Mouse (Mus musculus): ENCODE measurements around the gene D17Wsu92e. TPM values are rescaled to one million over a fixed set of nuclear protein-coding genes. Genes with fewer than 3 reads are reported as not detected.

The D17Wsu92e gene
- polyA plus RNA-seq, 1 experiment from 2014 or later, result 10.0 TPM

DNA sequence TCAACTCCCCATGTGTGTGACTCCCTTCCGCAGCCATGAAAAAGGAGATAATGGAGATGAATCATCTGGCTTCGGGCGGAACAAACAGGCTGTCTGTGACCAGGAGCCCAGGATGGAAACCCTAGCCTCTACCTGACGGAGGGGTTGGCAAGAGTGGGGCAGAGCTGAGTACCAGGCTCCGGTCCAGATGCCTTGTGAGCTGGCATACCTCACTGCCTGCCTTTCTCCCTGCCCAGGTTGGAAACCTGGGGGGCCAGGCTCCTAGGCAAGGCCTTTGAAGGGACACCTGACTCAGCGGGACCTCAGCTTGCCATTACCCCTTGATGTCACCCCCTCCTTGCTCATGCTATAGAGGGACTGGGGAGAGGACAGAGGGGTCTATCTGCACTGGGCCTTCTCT is 79.5 kb downstream of the D17Wsu92e start:
- Histone ChIP-seq H3K4me3 (ENCODE audit: low read depth, low read length) (no peak overlapping the region), H3K27ac (ENCODE audit: low read depth, low read length) (no peak overlapping the region)

DNA sequence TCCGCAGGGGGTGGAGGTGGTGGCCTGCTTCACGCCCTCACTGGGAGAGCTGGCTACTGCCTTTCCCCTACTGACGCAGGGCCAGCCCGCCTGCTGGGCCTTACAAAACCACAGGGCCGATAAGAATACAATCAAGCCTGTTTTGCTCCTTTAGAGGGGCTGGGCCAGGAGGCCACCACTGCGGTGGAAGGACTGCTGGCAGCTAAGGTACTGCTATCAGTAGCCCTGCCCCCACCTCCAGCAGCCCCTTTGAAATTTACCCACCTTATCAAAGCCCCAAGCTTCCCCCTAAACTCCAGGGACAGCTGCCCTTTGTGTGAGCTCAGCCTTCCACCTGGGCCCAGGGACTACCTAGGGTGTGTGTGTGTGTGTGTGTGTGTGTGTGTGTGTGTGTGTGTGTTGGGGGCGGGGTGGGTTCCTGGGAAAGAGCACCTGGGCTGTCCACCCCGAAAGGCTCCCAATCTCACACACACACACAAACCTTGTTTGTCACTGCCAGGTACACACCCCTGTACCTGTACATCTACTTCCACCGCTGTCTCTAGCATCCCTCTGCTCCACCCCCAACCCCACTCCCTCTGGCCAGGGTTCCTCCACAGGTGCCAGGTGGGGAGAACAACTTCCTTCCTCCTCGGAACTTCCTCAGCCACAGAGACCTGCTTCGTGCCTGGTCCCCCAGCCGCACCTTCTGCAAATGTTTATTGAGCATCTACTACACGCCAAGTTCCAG is 85.9 kb downstream of the D17Wsu92e start:
- 21% methylated on average over 12 of the region's 13 CpGs for WGBS
- H3K36me3 ChIP-seq (ENCODE audit: control insufficient read depth, insufficient read depth, low read length), result no peaks in the 10 kb centered on the region
- no peak overlapping the region for H3K4me2 ChIP-seq (ENCODE audit: low read depth, low read length)
- H3K27ac ChIP-seq (ENCODE audit: low read depth, low read length), result no peak overlapping the region
- no peaks in the 10 kb centered on the region for H3K4me1 ChIP-seq (ENCODE audit: control insufficient read depth, insufficient read depth, low read length)
- no peak overlapping the region for H3K4me3 ChIP-seq (ENCODE audit: low read depth, low read length)
- no peak for ATAC-seq (ENCODE audit: low read depth)
- no peaks in the 10 kb centered on the region for H3K9me3 ChIP-seq (ENCODE audit: control insufficient read depth, low read length)
- H3K27me3 ChIP-seq (ENCODE audit: control insufficient read depth, insufficient read depth, low read length), result no peaks in the 10 kb centered on the region
- H3K9ac ChIP-seq (replicated peaks; ENCODE audit: low read depth, low read length), result no peak overlapping the region

More for the DNA sequence above, 79.5 kb downstream of the D17Wsu92e start:
- Histone ChIP-seq H3K4me2 (ENCODE audit: low read depth, low read length) (no peak overlapping the region), H3K9ac (replicated peaks; ENCODE audit: low read depth, low read length) (no peak overlapping the region), H3K4me1 (ENCODE audit: control insufficient read depth, insufficient read depth, low read length) (no peaks in the 10 kb centered on the region), H3K27me3 (ENCODE audit: control insufficient read depth, insufficient read depth, low read length) (no peaks in the 10 kb centered on the region), H3K36me3 (ENCODE audit: control insufficient read depth, insufficient read depth, low read length) (no peaks in the 10 kb centered on the region), H3K9me3 (ENCODE audit: control insufficient read depth, low read length) (no peaks in the 10 kb centered on the region)
- WGBS, result 95% methylated on average over 6 of the region's 6 CpGs
- no peak for ATAC-seq (ENCODE audit: low read depth)

DNA sequence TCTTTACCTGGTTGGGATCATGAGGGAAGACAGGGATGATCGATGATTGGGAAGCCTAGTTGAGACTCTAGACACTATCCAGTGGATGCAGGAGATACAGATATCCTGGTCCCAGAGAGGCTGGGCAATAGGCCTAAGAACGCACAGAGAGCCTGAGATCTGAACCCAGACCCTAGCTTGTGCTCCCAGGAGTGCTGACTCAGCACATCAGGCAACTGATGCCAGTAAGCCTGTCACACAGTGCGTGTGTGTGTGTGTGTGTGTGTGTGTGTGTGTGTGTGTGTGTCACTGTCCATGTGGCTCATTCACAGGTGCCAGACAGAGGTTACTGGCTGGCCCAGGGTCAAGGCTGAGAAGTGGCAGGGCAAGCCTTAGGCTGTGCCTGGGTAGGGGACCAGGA is 87.8 kb downstream of the D17Wsu92e start:
- H3K9me3 ChIP-seq (ENCODE audit: control insufficient read depth, low read length), result no peaks in the 10 kb centered on the region
- no peak overlapping the region for H3K27ac ChIP-seq (ENCODE audit: low read depth, low read length)
- no peak overlapping the region for H3K9ac ChIP-seq (replicated peaks; ENCODE audit: low read depth, low read length)
- H3K4me3 ChIP-seq (ENCODE audit: low read depth, low read length), result no peak overlapping the region
- WGBS, result 91% methylated on average over 3 of the region's 3 CpGs
- no peaks in the 10 kb centered on the region for H3K4me1 ChIP-seq (ENCODE audit: control insufficient read depth, insufficient read depth, low read length)
- no peak overlapping the region for H3K4me2 ChIP-seq (ENCODE audit: low read depth, low read length)
- ATAC-seq (ENCODE audit: low read depth), result no peak
- no peaks in the 10 kb centered on the region for H3K27me3 ChIP-seq (ENCODE audit: control insufficient read depth, insufficient read depth, low read length)
- no peaks in the 10 kb centered on the region for H3K36me3 ChIP-seq (ENCODE audit: control insufficient read depth, insufficient read depth, low read length)

DNA sequence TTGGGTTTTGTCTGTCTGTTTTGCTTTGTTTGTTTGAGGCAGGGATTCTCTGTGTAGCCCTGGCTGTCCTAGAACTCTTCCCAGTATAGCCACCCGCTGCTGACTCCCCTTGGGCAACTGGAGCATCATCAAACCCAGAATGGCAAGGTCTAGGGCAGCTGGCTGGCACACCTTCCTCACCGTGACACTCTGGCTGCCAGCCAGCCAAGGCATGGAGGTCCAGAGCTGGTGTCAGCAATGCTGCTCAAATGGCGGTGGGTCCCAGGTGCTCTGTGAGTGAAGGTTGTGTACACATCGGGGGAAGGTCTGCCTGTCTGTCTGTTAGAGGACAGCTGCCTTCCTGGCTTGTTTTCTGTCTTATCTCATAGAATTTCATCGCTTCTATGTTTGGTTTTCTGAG is 88.3 kb downstream of the D17Wsu92e start:
- H3K4me2 ChIP-seq (ENCODE audit: low read depth, low read length), result no peak overlapping the region
- no peaks in the 10 kb centered on the region for H3K9me3 ChIP-seq (ENCODE audit: control insufficient read depth, low read length)
- H3K4me3 ChIP-seq (ENCODE audit: low read depth, low read length), result no peak overlapping the region
- H3K27me3 ChIP-seq (ENCODE audit: control insufficient read depth, insufficient read depth, low read length), result no peaks in the 10 kb centered on the region
- no peaks in the 10 kb centered on the region for H3K36me3 ChIP-seq (ENCODE audit: control insufficient read depth, insufficient read depth, low read length)
- H3K9ac ChIP-seq (replicated peaks; ENCODE audit: low read depth, low read length), result no peak overlapping the region
- no peaks in the 10 kb centered on the region for H3K4me1 ChIP-seq (ENCODE audit: control insufficient read depth, insufficient read depth, low read length)
- no peak overlapping the region for H3K27ac ChIP-seq (ENCODE audit: low read depth, low read length)
- no peak for ATAC-seq (ENCODE audit: low read depth)
- 78% methylated on average over 5 of the region's 5 CpGs for WGBS

DNA sequence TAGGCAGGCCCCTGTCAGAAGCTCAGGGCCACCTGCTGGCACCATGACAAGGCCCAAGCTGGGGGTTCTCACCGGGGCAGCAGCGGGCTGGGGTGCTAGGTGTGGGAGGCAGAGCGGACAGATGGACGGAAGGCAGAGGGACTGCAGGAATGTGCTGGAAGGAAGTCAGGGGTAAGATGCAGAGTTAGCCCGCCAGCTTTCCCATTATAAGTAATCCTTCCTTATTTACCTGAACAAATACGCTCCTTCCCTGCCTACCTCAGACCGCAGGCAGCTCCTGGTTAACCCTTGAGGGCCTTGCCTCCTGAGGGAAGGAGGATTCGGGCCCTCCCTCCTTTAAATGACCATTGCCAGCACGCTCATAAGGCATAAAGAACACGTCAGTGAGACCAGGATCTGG is 91.7 kb downstream of the D17Wsu92e start, which contains the start of gene Spdef:
Spdef (minus strand) TSS at position 186 of the 400 bp plus-strand sequence.
- Histone ChIP-seq H3K4me1 (ENCODE audit: control insufficient read depth, insufficient read depth, low read length) (no peaks in the 10 kb centered on the region; the same call in 1 of the 2 replicates), H3K9me3 (ENCODE audit: control insufficient read depth, low read length) (no peaks in the 10 kb centered on the region), H3K4me2 (ENCODE audit: low read depth, low read length) (no peak within 1 kb of the TSS), H3K36me3 (ENCODE audit: control insufficient read depth, insufficient read depth, low read length) (no peaks in the 10 kb centered on the region), H3K27me3 (ENCODE audit: control insufficient read depth, insufficient read depth, low read length) (no peaks in the 10 kb centered on the region), H3K4me3 (ENCODE audit: low read depth, low read length) (no peak within 1 kb of the TSS), H3K9ac (replicated peaks; ENCODE audit: low read depth, low read length) (no peak within 1 kb of the TSS), H3K27ac (ENCODE audit: low read depth, low read length) (no peak within 1 kb of the TSS)
- WGBS, result 85% methylated on average over 9 of the region's 10 CpGs
- ATAC-seq (ENCODE audit: low read depth), result no peak

DNA sequence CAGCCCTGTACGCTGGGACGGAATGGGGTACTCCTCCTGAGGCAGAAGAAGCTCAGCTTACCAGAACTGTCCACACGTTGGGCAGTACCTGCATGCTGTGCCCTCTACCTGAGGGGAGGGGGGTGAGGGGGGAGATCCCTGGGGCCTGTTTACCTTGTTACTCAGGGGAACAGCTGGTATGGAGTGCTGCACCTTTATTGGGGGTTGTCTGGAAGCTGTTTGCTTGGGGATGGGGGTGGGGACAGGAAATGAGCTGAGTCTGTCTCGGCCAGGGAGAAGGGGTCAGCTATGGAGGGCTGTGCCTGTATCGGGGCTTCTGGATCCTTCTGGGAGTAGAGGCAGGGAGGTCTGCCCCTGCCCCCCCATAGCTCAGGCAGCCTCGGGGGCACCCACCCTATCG is 93.9 kb downstream of the D17Wsu92e start:
- no peak for ATAC-seq (ENCODE audit: low read depth)
- Histone ChIP-seq H3K4me1 (ENCODE audit: control insufficient read depth, insufficient read depth, low read length) (no peaks in the 10 kb centered on the region; the same call in 1 of the 2 replicates), H3K36me3 (ENCODE audit: control insufficient read depth, insufficient read depth, low read length) (no peaks in the 10 kb centered on the region)

DNA sequence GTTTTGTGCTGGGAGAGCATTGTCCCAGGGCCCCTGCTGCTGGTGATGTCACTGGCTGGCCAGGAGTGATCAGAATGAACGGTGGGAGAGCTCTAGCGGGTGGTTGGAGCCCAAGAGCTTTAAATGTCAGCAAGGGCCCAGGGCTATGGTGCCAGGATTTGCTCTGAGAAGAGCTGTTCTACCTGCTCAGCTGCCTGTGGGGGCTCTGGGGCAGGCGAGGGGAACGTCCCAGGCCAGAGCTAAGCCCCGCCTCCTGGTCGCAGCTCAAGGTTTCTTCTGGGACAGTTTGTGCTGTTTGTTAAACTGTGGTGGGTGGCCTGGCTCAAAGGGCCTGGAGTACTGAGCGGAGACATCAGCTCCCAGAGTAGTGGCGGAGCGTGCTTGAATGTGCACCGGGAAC is 95.0 kb downstream of the D17Wsu92e start:
- WGBS, result 15% methylated on average over 10 of the region's 10 CpGs
- ATAC-seq (ENCODE audit: low read depth), result no peak
- H3K4me1 ChIP-seq (ENCODE audit: control insufficient read depth, insufficient read depth, low read length), result no peaks in the 10 kb centered on the region; the same call in 1 of the 2 replicates
- H3K9ac ChIP-seq (replicated peaks; ENCODE audit: low read depth, low read length), result no peak overlapping the region
- H3K36me3 ChIP-seq (ENCODE audit: control insufficient read depth, insufficient read depth, low read length), result no peaks in the 10 kb centered on the region
- H3K4me3 ChIP-seq (ENCODE audit: low read depth, low read length), result no peak overlapping the region
- no peak overlapping the region for H3K4me2 ChIP-seq (ENCODE audit: low read depth, low read length)
- H3K27ac ChIP-seq (ENCODE audit: low read depth, low read length), result no peak overlapping the region
- no peaks in the 10 kb centered on the region for H3K9me3 ChIP-seq (ENCODE audit: control insufficient read depth, low read length)
- no peaks in the 10 kb centered on the region for H3K27me3 ChIP-seq (ENCODE audit: control insufficient read depth, insufficient read depth, low read length)

More for the DNA sequence above, 93.9 kb downstream of the D17Wsu92e start:
- WGBS, result 55% methylated on average over 7 of the region's 7 CpGs
- Histone ChIP-seq H3K4me3 (ENCODE audit: low read depth, low read length) (no peak overlapping the region), H3K4me2 (ENCODE audit: low read depth, low read length) (no peak overlapping the region), H3K9ac (replicated peaks; ENCODE audit: low read depth, low read length) (no peak overlapping the region), H3K27ac (ENCODE audit: low read depth, low read length) (no peak overlapping the region), H3K27me3 (ENCODE audit: control insufficient read depth, insufficient read depth, low read length) (no peaks in the 10 kb centered on the region), H3K9me3 (ENCODE audit: control insufficient read depth, low read length) (no peaks in the 10 kb centered on the region)

DNA sequence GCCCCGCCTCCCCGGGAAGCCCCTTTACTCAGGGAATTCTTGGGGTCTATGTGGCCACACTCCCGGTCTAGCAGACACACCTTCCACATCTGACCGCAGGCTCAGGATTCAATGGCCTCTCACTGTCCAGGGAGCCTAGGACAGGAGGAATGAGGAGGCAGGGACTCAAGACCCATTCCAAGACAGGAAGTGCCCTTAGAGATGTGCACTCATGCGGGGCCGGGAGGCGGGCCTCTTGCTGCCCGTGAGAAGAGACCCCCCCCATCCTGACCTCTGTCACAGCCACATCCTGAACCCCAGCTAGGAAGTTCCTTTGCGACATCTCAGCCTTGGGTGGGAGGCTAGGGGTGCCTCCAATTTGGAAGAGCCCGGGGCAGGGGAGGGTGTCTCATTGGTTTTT is 95.4 kb downstream of the D17Wsu92e start:
- Histone ChIP-seq H3K4me2 (ENCODE audit: low read depth, low read length) (no peak overlapping the region), H3K27ac (ENCODE audit: low read depth, low read length) (no peak overlapping the region), H3K36me3 (ENCODE audit: control insufficient read depth, insufficient read depth, low read length) (no peaks in the 10 kb centered on the region), H3K9ac (replicated peaks; ENCODE audit: low read depth, low read length) (no peak overlapping the region), H3K27me3 (ENCODE audit: control insufficient read depth, insufficient read depth, low read length) (no peaks in the 10 kb centered on the region), H3K9me3 (ENCODE audit: control insufficient read depth, low read length) (no peaks in the 10 kb centered on the region), H3K4me1 (ENCODE audit: control insufficient read depth, insufficient read depth, low read length) (no peaks in the 10 kb centered on the region; the same call in 1 of the 2 replicates), H3K4me3 (ENCODE audit: low read depth, low read length) (no peak overlapping the region)
- 44% methylated on average over 10 of the region's 10 CpGs for WGBS
- no peak for ATAC-seq (ENCODE audit: low read depth)

DNA sequence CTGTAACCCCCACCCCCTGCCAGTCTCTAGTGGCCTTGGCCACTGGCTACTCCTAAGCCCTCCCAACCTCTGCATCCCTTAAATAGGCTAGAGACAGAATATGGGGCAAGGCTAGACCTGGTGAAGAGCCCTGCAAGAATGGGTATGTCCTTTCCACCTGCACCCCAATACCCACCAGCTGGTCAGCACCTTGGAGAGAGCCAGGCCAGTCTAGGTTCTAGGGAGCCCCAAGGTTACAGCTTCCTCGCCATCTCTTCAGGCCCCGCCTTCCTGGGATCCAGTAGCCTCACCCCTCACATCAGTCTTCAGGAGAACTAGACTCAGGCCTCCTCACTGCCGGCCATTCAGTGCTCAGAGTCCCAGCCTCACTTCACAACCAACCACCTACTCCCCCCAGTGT is 96.1 kb downstream of the D17Wsu92e start:
- Histone ChIP-seq H3K27me3 (ENCODE audit: control insufficient read depth, insufficient read depth, low read length) (no peaks in the 10 kb centered on the region), H3K36me3 (ENCODE audit: control insufficient read depth, insufficient read depth, low read length) (no peaks in the 10 kb centered on the region), H3K9me3 (ENCODE audit: control insufficient read depth, low read length) (no peaks in the 10 kb centered on the region), H3K9ac (replicated peaks; ENCODE audit: low read depth, low read length) (no peak overlapping the region), H3K4me1 (ENCODE audit: control insufficient read depth, insufficient read depth, low read length) (no peaks in the 10 kb centered on the region; the same call in 1 of the 2 replicates), H3K4me2 (ENCODE audit: low read depth, low read length) (no peak overlapping the region), H3K4me3 (ENCODE audit: low read depth, low read length) (no peak overlapping the region), H3K27ac (ENCODE audit: low read depth, low read length) (no peak overlapping the region)
- no peak for ATAC-seq (ENCODE audit: low read depth)
- WGBS, result 41% methylated on average over 3 of the region's 3 CpGs

All from neural tube, embryonic 14.5 days (tissue).